Mouse (Mus musculus): Measurements from ENCODE around the gene Foxq1.

DNA sequence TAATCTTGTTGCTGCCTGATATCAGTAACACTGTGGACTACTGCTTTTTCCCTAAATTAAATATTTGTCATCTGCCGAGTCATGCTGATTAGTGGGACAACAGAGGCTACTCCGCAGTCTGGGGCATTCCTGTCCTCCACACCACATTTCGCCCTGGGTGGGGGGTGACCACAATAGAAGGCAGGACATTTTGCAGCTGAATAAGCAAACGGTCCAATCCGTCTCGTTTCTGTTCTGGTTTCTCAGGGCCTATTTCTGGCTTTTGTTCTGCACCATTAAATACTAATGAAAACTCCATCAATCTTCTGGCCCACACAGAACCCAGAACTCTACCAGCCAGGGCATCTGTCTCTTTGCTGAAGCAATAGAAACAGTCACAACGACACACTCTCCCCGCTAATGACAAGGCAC is 24.3 kb upstream of the Foxq1 start:
- TF ChIP-seq POLR2A (IDR thresholded peaks at IDR 0.05; ENCODE audit: insufficient read depth, low read depth, low read length) = no peak
- no peak for TF ChIP-seq CTCF (IDR thresholded peaks at IDR 0.05; ENCODE audit: insufficient read depth, low read depth, low read length)

Measured in olfactory bulb, adult 2 months (tissue).